Mouse (Mus musculus): Measurements from ENCODE around the gene Adipor2. TPM values are rescaled to one million over a fixed set of nuclear protein-coding genes. Genes with fewer than 3 reads are reported as not detected.

The Adipor2 gene
- polyA plus RNA-seq, 1 experiment from 2014 or later = 37.5 TPM

DNA sequence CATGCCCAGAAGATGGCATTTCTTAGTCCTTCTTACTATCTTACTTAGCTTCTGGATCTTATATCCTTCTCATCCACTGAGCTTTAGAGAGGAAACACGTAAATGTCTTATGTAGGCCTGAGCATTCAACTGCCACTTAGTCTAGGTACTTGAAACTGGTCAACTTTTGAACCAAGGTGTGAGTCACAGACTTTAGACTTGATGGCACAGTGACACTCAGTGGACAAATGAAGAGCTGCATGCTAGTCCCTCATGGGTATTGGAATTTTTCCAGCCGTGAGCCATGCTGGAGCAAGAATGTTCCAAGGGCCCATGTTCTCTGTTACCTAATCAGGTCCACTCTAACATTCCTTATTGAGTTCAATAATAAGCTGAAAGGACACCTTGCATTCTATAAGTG is 13.0 kb upstream of the Adipor2 start:
- H3K4me3 ChIP-seq (ENCODE audit: low read depth, low read length) = no peak overlapping the region

DNA sequence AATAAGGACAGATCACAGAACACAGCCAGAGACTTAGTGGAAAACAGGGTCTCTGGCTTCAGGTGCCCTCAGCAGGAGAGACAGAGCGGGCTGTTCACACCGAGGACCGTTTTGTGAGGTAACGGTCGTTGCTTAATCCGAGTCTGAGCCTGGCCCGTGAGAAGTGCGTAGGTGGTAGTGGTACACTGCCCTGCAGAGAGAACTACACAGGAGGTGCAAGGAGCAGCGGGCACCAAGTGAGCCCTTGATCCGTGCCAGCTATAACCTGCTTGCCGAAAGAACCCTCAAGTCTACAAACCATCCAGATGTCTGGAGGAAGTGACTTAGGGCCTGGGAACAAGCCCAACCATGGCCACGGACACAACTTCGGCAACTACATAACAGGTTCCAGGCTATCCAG is 11.8 kb upstream of the Adipor2 start:
- Histone ChIP-seq H3K4me3 (ENCODE audit: low read depth, low read length) (no peak overlapping the region), H3K4me1 (ENCODE audit: control insufficient read depth, insufficient read depth, low read length) (no peaks in the 10 kb centered on the region), H3K27ac (ENCODE audit: low read length) (no peak overlapping the region), H3K27me3 (ENCODE audit: control insufficient read depth, insufficient read depth, low read length) (no peaks in the 10 kb centered on the region), H3K4me2 (replicated peaks; ENCODE audit: low read depth, low read length) (no peak overlapping the region), H3K9me3 (ENCODE audit: control insufficient read depth, low read depth, low read length) (no peaks in the 10 kb centered on the region), H3K9ac (replicated peaks; ENCODE audit: low read depth, low read length) (no peak overlapping the region), H3K36me3 (ENCODE audit: control insufficient read depth, insufficient read depth, low read length) (no peaks in the 10 kb centered on the region; the same call in 1 of the 2 replicates)
- WGBS = 95% methylated on average over 13 of the region's 13 CpGs
- ATAC-seq (ENCODE audit: insufficient number of reproducible peaks, insufficient read depth, low FRiP score, low read depth) = no peak

More for the DNA sequence above, 13.0 kb upstream of the Adipor2 start:
- Histone ChIP-seq H3K36me3 (ENCODE audit: control insufficient read depth, insufficient read depth, low read length) (no peaks in the 10 kb centered on the region; the same call in 1 of the 2 replicates), H3K4me1 (ENCODE audit: control insufficient read depth, insufficient read depth, low read length) (no peaks in the 10 kb centered on the region), H3K27me3 (ENCODE audit: control insufficient read depth, insufficient read depth, low read length) (no peaks in the 10 kb centered on the region), H3K27ac (ENCODE audit: low read length) (no peak overlapping the region), H3K9me3 (ENCODE audit: control insufficient read depth, low read depth, low read length) (no peaks in the 10 kb centered on the region), H3K4me2 (replicated peaks; ENCODE audit: low read depth, low read length) (no peak overlapping the region), H3K9ac (replicated peaks; ENCODE audit: low read depth, low read length) (no peak overlapping the region)
- WGBS = 52% methylated on average over 2 of the region's 2 CpGs
- no peak; the same call in 1 of the 2 replicates for ATAC-seq (ENCODE audit: insufficient number of reproducible peaks, insufficient read depth, low FRiP score, low read depth)

GRCm38 (mm10) chr6:119428611-119429010 is 11.1 kb upstream of the Adipor2 start:
- no peaks in the 10 kb centered on the region; the same call in 1 of the 2 replicates for H3K36me3 ChIP-seq (ENCODE audit: control insufficient read depth, insufficient read depth, low read length)
- no peak overlapping the region for H3K4me3 ChIP-seq (ENCODE audit: low read depth, low read length)
- no peak overlapping the region for H3K27ac ChIP-seq (ENCODE audit: low read length)
- no peaks in the 10 kb centered on the region for H3K9me3 ChIP-seq (ENCODE audit: control insufficient read depth, low read depth, low read length)
- no peaks in the 10 kb centered on the region for H3K4me1 ChIP-seq (ENCODE audit: control insufficient read depth, insufficient read depth, low read length)
- H3K4me2 ChIP-seq (replicated peaks; ENCODE audit: low read depth, low read length) = no peak overlapping the region
- H3K27me3 ChIP-seq (ENCODE audit: control insufficient read depth, insufficient read depth, low read length) = no peaks in the 10 kb centered on the region
- H3K9ac ChIP-seq (replicated peaks; ENCODE audit: low read depth, low read length) = no peak overlapping the region
- ATAC-seq (ENCODE audit: insufficient number of reproducible peaks, insufficient read depth, low FRiP score, low read depth) = no peak
- 86% methylated on average over 3 of the region's 3 CpGs for WGBS

- H3K4me3 ChIP-seq (ENCODE audit: low read depth, low read length) = no peak overlapping the region
- H3K27ac ChIP-seq (ENCODE audit: low read length) = no peak overlapping the region
- no peak overlapping the region for H3K4me2 ChIP-seq (replicated peaks; ENCODE audit: low read depth, low read length)
- H3K4me1 ChIP-seq (ENCODE audit: control insufficient read depth, insufficient read depth, low read length) = 0 out of 2 replicates have a peak, but pooled peaks cover 8% of the 10 kb centered on the region
- H3K36me3 ChIP-seq (ENCODE audit: control insufficient read depth, insufficient read depth, low read length) = no peaks in the 10 kb centered on the region
- ATAC-seq (ENCODE audit: insufficient number of reproducible peaks, insufficient read depth, low FRiP score, low read depth) = no peak
- no peaks in the 10 kb centered on the region for H3K9me3 ChIP-seq (ENCODE audit: control insufficient read depth, low read depth, low read length)
- 75% methylated on average over 4 of the region's 4 CpGs for WGBS
- no peak overlapping the region for H3K9ac ChIP-seq (replicated peaks; ENCODE audit: low read depth, low read length)
- H3K27me3 ChIP-seq (ENCODE audit: control insufficient read depth, insufficient read depth, low read length) = no peaks in the 10 kb centered on the region
Measured at GRCm38 (mm10) chr6:119421001-119421400, 3.5 kb upstream of the Adipor2 start.

DNA sequence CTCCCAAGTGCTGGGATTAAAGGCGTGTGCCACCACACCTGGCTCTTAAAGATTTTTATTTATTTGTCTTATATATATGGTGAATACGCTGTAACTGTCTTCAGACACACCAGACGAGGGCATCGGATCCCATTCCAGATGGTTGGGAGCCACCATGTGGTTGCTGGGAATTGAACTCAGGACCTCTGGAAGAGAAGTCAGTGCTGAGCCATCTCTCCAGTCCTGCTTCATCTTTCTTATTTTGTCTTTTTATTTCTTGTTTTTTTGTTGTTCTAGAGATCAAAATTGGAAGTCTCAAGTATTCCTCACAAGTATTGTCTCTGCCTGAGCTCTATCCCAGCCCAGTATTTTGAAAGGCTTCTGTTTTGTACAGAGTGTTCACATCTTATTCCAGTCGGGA is 2.9 kb upstream of the Adipor2 start:
- no peak overlapping the region for H3K27ac ChIP-seq (ENCODE audit: low read length)
- WGBS = 87% methylated on average over 5 of the region's 5 CpGs
- H3K27me3 ChIP-seq (ENCODE audit: control insufficient read depth, insufficient read depth, low read length) = no peaks in the 10 kb centered on the region
- H3K36me3 ChIP-seq (ENCODE audit: control insufficient read depth, insufficient read depth, low read length) = no peaks in the 10 kb centered on the region
- ATAC-seq (ENCODE audit: insufficient number of reproducible peaks, insufficient read depth, low FRiP score, low read depth) = no peak
- H3K4me3 ChIP-seq (ENCODE audit: low read depth, low read length) = no peak overlapping the region
- H3K4me1 ChIP-seq (ENCODE audit: control insufficient read depth, insufficient read depth, low read length) = 0 out of 2 replicates have a peak, but pooled peaks cover 8% of the 10 kb centered on the region
- H3K4me2 ChIP-seq (replicated peaks; ENCODE audit: low read depth, low read length) = no peak overlapping the region
- H3K9me3 ChIP-seq (ENCODE audit: control insufficient read depth, low read depth, low read length) = no peaks in the 10 kb centered on the region
- no peak overlapping the region for H3K9ac ChIP-seq (replicated peaks; ENCODE audit: low read depth, low read length)

DNA sequence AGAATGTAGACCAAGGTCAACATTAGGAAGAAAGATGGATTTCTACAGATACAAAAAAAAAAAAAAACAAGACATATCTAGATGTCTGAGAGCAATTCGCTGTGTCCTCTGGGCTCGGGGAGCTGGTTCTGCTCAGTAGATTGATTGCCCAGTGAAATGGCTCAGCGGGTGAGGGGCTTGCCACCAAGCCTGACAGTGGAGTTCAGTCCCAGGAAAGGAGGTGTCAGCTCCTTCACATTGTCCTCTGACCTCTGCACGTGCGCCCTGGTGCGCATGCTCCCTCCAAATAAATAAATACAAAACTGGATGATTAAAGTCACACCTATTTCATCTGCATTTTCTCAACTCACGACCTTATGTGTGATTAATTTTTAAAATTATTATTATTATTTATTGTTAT is 1.9 kb upstream of the Adipor2 start:
- H3K27ac ChIP-seq (ENCODE audit: low read length) = no peak overlapping the region

DNA sequence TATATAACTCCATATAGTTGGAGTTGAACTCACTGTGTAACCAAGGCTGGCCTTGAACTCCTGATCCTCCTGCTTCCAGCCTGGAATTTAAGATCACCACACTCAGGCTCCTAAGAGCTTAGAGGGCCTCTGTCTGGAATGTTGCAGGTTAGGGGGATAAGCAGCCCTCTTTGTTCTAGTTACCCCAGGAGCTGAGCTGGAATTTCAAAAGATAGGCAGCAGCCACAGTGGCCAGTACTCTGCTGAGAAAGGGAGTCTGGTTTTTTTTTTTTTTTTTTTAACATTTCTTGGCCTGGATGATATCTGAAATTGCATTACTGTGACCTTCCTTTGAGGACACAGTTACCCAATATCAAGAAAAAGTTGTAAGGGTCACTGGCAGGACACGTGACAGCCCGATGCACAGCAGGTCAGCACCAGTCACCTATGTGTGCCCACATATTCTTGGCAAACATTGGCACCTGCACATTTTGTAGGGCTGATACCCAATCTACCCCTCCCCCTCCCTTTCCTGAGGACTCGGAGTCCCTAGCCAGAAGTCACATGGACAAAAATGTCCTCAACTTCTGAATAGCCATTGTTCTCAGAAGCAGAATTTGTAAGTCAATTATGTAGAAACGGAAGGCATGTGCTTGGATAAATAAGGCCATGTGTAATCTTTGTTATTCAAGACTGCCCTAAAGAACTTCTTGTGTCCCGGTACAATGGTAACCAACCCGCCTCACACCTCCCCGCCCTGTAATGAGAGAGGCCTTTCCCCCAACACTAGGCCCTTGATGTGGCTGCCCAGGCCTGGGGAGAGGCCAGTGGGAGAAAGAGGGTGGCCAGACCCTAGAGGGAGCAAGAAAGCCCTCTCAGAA is 1.1 kb upstream of the Adipor2 start:
- H3K9ac ChIP-seq (replicated peaks; ENCODE audit: low read depth, low read length) = no peak overlapping the region
- H3K9me3 ChIP-seq (ENCODE audit: control insufficient read depth, low read depth, low read length) = no peaks in the 10 kb centered on the region
- H3K27ac ChIP-seq (ENCODE audit: low read length) = no peak overlapping the region
- H3K27me3 ChIP-seq (ENCODE audit: control insufficient read depth, insufficient read depth, low read length) = no peaks in the 10 kb centered on the region
- H3K4me2 ChIP-seq (replicated peaks; ENCODE audit: low read depth, low read length) = no peak overlapping the region
- H3K4me1 ChIP-seq (ENCODE audit: control insufficient read depth, insufficient read depth, low read length) = 0 out of 2 replicates have a peak, but pooled peaks cover 8% of the 10 kb centered on the region
- 0 out of 2 replicates have a peak, but pooled peaks have one; percentile 16 for ATAC-seq (ENCODE audit: insufficient number of reproducible peaks, insufficient read depth, low FRiP score, low read depth)
- WGBS = 54% methylated on average over 7 of the region's 7 CpGs
- no peak overlapping the region for H3K4me3 ChIP-seq (ENCODE audit: low read depth, low read length)
- H3K36me3 ChIP-seq (ENCODE audit: control insufficient read depth, insufficient read depth, low read length) = no peaks in the 10 kb centered on the region

More for the DNA sequence above, 1.9 kb upstream of the Adipor2 start:
- Histone ChIP-seq H3K4me2 (replicated peaks; ENCODE audit: low read depth, low read length) (no peak overlapping the region), H3K27me3 (ENCODE audit: control insufficient read depth, insufficient read depth, low read length) (no peaks in the 10 kb centered on the region), H3K4me1 (ENCODE audit: control insufficient read depth, insufficient read depth, low read length) (0 out of 2 replicates have a peak, but pooled peaks cover 8% of the 10 kb centered on the region), H3K9me3 (ENCODE audit: control insufficient read depth, low read depth, low read length) (no peaks in the 10 kb centered on the region), H3K9ac (replicated peaks; ENCODE audit: low read depth, low read length) (no peak overlapping the region), H3K4me3 (ENCODE audit: low read depth, low read length) (no peak overlapping the region), H3K36me3 (ENCODE audit: control insufficient read depth, insufficient read depth, low read length) (no peaks in the 10 kb centered on the region)
- 53% methylated on average over 7 of the region's 7 CpGs for WGBS
- ATAC-seq (ENCODE audit: insufficient number of reproducible peaks, insufficient read depth, low FRiP score, low read depth) = no peak

DNA sequence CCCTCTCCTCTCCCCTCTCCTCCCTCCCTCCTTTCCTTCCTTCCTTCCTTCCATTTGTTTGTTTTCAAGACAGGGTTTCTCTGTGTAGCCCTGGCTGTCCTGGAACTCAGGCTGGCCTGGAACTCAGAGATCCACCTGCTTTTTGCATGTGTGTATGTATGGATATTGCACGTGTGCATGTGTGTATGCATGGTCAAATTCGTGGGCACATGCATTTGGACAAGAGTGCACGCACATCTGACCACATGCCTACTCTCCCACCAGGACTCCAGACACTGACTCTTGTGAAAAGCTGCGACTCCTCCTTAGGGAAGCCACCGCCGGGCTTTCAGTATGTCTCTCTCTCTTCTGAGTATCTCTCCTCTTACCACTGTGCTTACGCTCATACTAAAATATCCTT is 317 bp upstream of the Adipor2 start:
- Histone ChIP-seq H3K27ac (ENCODE audit: low read length) (no peak overlapping the region), H3K27me3 (ENCODE audit: control insufficient read depth, insufficient read depth, low read length) (no peaks in the 10 kb centered on the region), H3K4me2 (replicated peaks; ENCODE audit: low read depth, low read length) (no peak overlapping the region), H3K9me3 (ENCODE audit: control insufficient read depth, low read depth, low read length) (no peaks in the 10 kb centered on the region), H3K9ac (replicated peaks; ENCODE audit: low read depth, low read length) (no peak overlapping the region), H3K36me3 (ENCODE audit: control insufficient read depth, insufficient read depth, low read length) (no peaks in the 10 kb centered on the region), H3K4me3 (ENCODE audit: low read depth, low read length) (no peak overlapping the region), H3K4me1 (ENCODE audit: control insufficient read depth, insufficient read depth, low read length) (0 out of 2 replicates have a peak, but pooled peaks cover 8% of the 10 kb centered on the region)
- WGBS = 67% methylated on average over 7 of the region's 7 CpGs
- ATAC-seq (ENCODE audit: insufficient number of reproducible peaks, insufficient read depth, low FRiP score, low read depth) = no peak
